Mouse (Mus musculus) hindbrain, embryonic 14.5 days (tissue): ENCODE data around the gene Plin2. TPM values are rescaled to one million over a fixed set of nuclear protein-coding genes. Genes with fewer than 3 reads are reported as not detected.

Experiments
- ATAC-seq: fragments of 200-750 bp; cut with Nextera tagmentation; 2 replicates; pipeline ENCODE4 v1.8.0; 2017; ENCODE audit warnings: moderate number of reproducible peaks, mild to moderate bottlenecking, moderate TSS enrichment, moderate library complexity; ENCODE audit not compliant: low FRiP score
- DNase-seq: peaks from one replicate; pipeline ENCODE4 v3.0.0-alpha.2; 2015; ENCODE audit warnings: low spot score
- H3K27ac ChIP-seq: fragments of 300-500 bp; sonication (generic); 2 replicates; pipeline ENCODE4 v1.5.1; 2014; ENCODE audit warnings: mild to moderate bottlenecking, moderate library complexity
- H3K27me3 ChIP-seq: fragments of 300-500 bp; sonication (generic); 2 replicates; pipeline ENCODE4 v1.6.1; 2014; ENCODE audit warnings: mild to moderate bottlenecking, low read length, mixed read lengths; ENCODE audit not compliant: control insufficient read depth, insufficient read depth
- H3K36me3 ChIP-seq: fragments of 300-500 bp; sonication (generic); replicated peaks from 2 replicates; pipeline ENCODE4 v1.6.1; 2014; ENCODE audit not compliant: control insufficient read depth, insufficient read depth
- H3K4me1 ChIP-seq: fragments of 300-500 bp; sonication (generic); replicated peaks from 2 replicates; pipeline ENCODE4 v1.6.1; 2014; ENCODE audit warnings: antibody characterized with exemption, low read length, mixed read lengths; ENCODE audit not compliant: control insufficient read depth, insufficient read depth
- H3K4me2 ChIP-seq: fragments of 300-500 bp; sonication (generic); replicated peaks from 2 replicates; pipeline ENCODE4 v1.6.1; 2014; ENCODE audit warnings: mild to moderate bottlenecking, moderate library complexity
- H3K4me3 ChIP-seq: fragments of 300-500 bp; sonication (generic); replicated peaks from 2 replicates; pipeline ENCODE4 v1.5.1; 2014; ENCODE audit warnings: mild to moderate bottlenecking, low read length
- H3K9ac ChIP-seq: fragments of 300-500 bp; sonication (generic); 2 replicates; pipeline ENCODE4 v1.6.1; 2014
- H3K9me3 ChIP-seq: fragments of 300-500 bp; sonication (generic); 2 replicates; pipeline ENCODE4 v1.6.1; 2016; ENCODE audit warnings: low read length; ENCODE audit not compliant: control insufficient read depth
- WGBS: fragments of 180-500 bp; shearing (Covaris S2); extraction: QIAGEN DNeasy Blood & Tissue Kit; methylation state at CpG from one replicate; pipeline ENCODE4 v1.1.7; 2014; 5-methylcytosine and 5-hydroxymethylcytosine counted together
- polyA plus RNA-seq: library from polyadenylated mRNA; unstranded; fragments of >200 nt; fragmentation: Nextera tagmentation; extraction: Ambion mirVana; gene quantifications from 2 replicates; pipeline ENCODE4 v1.2.1, GENCODE M21; 2014

Plin2 gene
- polyA plus RNA-seq = 49.1 and 50.9 TPM in 2 replicates

DNA sequence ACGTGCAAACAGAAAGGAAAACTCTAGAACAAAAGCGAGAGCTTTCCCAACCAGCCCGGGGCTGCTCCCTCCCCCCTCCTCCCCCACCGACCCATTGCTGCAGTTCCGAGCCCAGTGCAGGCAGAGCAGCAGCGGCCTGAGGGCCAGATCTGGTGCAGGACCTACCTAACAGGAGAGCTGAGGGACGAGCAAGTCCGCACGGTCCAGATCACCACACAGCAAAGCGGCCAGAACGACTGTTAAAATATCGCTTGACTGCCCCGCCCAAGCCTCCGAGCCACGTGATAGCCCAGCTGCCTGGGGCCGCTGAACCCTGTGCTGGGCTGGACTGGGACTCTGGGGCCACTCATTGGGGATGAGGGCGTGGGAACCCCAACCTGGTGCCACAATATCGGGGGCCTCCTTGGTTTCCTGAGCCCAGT lies at the start of gene Plin2:
TSS of gene Plin2 (minus strand) at position 281 of the 422 bp plus-strand sequence.
- H3K4me1 ChIP-seq = peaks cover 7% of the 10 kb centered on the region; the same call in 1 of the 2 replicates
- peak within 1 kb of the TSS; percentile 55 for H3K4me3 ChIP-seq
- ATAC-seq = peak; percentile 87
- DNase-seq = peak; percentile 58
- peak within 1 kb of the TSS; percentile 77 for H3K4me2 ChIP-seq
- no peaks in the 10 kb centered on the region for H3K27me3 ChIP-seq
- under 1% methylated on average over 18 of the region's 18 CpGs for WGBS
- H3K27ac ChIP-seq = peak within 1 kb of the TSS; percentile 10; the same call in 1 of the 2 replicates
- no peaks in the 10 kb centered on the region for H3K9me3 ChIP-seq
- H3K9ac ChIP-seq = peak within 1 kb of the TSS; percentile 79
- no peaks in the 10 kb centered on the region; the same call in 1 of the 2 replicates for H3K36me3 ChIP-seq

DNA sequence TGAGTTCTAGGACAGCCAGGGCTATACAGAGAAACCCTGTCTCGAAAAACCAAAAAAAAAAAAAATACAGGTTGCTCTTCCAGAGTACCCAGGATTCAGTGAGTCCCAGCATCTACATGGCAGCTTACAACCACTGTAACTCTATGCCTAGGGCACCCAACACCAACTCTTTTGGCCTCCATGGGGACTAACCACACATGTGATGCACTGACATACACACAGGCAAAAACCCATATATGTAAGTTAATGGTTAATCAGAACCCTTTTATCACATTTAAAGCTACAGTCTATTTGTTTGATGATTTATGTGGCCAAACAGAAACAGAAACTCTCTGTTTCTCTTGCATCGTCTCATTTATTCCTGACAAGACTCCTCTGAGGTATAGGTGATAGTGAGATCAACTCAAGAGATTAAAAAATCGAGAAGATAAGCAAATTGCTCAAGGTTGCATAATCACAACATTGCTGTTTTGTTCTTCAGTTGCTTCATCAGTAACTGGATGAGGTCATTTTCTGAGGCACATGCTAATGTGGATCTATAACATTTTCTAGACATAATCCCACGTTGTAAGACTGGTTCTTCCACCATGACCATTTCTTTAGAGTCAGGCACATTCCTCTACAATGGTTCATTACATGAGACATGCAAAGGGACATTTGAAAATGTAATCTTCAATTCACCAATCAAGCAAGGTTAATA lies 49.2 kb upstream of the Plin2 start:
- H3K4me3 ChIP-seq = no peak overlapping the region
- no peak overlapping the region for H3K27ac ChIP-seq
- H3K9me3 ChIP-seq = no peaks in the 10 kb centered on the region
- no peaks in the 10 kb centered on the region for H3K4me1 ChIP-seq
- H3K4me2 ChIP-seq = no peak overlapping the region
- no peak overlapping the region for H3K9ac ChIP-seq
- DNase-seq (no peak), ATAC-seq (no peak)
- 82% methylated on average over 4 of the region's 4 CpGs for WGBS
- no peaks in the 10 kb centered on the region for H3K36me3 ChIP-seq
- H3K27me3 ChIP-seq = no peaks in the 10 kb centered on the region

- H3K4me1 ChIP-seq = no peaks in the 10 kb centered on the region
- no peak overlapping the region for H3K9ac ChIP-seq
- no peak overlapping the region for H3K4me2 ChIP-seq
- DNase-seq (no peak), ATAC-seq (no peak)
- H3K27ac ChIP-seq = no peak overlapping the region
- H3K36me3 ChIP-seq = no peaks in the 10 kb centered on the region
- no peak overlapping the region for H3K4me3 ChIP-seq
- H3K9me3 ChIP-seq = no peaks in the 10 kb centered on the region
- WGBS = 84% methylated on average over 1 of the region's 1 CpGs
- no peaks in the 10 kb centered on the region for H3K27me3 ChIP-seq
Observed at GRCm38 (mm10) chr4:86717176-86717575, 47.3 kb upstream of the Plin2 start.

DNA sequence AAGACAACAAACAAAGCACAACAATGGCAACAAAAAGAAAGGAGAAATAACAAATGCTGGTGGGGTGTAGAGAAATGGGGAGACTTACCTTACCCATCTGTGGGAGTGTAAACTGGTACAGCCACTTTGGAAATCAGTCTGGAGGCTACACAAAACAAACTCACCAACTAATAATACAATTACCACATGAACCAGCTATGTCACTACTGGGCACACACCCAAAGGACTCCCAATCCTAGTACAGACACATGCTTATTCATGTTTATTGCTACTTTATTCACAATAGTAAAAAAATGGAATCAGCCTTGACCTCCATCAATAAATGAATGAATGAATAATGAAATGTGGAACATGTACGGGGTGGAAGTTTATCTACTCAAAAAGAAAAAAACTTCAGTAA lies 45.5 kb upstream of the Plin2 start:
- H3K9ac ChIP-seq = no peak overlapping the region
- H3K9me3 ChIP-seq = no peaks in the 10 kb centered on the region
- no peak overlapping the region for H3K4me2 ChIP-seq
- H3K4me1 ChIP-seq = no peaks in the 10 kb centered on the region
- no peak for ATAC-seq
- H3K27me3 ChIP-seq = no peaks in the 10 kb centered on the region
- 95% methylated on average over 1 of the region's 1 CpGs for WGBS
- H3K36me3 ChIP-seq = no peaks in the 10 kb centered on the region
- no peak overlapping the region for H3K4me3 ChIP-seq
- no peak for DNase-seq
- H3K27ac ChIP-seq = no peak overlapping the region

DNA sequence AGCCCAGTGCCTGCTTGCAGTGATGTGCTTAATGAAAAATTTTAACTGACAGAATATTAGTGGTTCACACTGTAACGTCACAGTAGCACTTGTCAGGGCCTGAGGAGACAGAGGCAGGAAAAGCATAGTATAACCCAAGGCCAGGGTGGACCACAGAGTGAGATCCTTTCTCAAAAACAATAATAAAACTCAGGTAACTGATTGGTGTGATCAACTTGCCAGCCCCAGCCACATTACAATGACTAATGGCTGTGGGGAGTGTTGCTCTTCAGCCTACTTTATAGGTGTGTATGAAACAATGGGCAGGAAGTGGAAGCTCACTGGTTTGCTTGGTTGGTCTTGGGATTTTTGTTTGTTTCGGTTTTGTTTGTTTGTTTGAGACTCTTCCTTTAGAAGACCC lies 43.7 kb upstream of the Plin2 start:
- WGBS = 74% methylated on average over 2 of the region's 2 CpGs

DNA sequence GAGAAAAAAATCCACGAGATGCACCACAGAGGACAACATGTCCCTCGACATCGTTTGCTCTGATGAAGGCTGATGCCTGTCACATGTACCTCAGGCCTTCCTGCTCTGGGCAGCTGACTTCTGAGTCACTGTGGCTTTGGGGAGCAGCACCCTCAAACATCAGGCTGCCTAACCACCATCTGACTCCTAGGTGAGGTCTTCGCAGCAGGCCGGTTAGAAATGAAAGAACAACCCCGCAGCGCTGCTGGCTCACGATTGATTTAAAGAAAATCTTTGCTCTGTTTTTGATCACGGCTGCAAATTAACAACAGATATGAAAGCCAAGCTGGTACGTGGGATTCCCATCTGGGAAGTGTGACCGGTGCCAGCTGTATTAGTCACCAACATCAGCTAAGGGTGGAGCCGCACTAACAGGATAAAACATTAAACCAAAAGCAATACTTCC lies 42.9 kb upstream of the Plin2 start:
- no peaks in the 10 kb centered on the region for H3K36me3 ChIP-seq
- H3K9me3 ChIP-seq = no peaks in the 10 kb centered on the region
- no peak for DNase-seq
- no peak overlapping the region for H3K4me2 ChIP-seq
- no peak for ATAC-seq
- H3K27ac ChIP-seq = no peak overlapping the region
- no peaks in the 10 kb centered on the region for H3K27me3 ChIP-seq
- H3K4me3 ChIP-seq = no peak overlapping the region
- WGBS = 90% methylated on average over 12 of the region's 12 CpGs
- no peaks in the 10 kb centered on the region for H3K4me1 ChIP-seq
- no peak overlapping the region for H3K9ac ChIP-seq

More for the DNA sequence above, 43.7 kb upstream of the Plin2 start:
- no peak for DNase-seq
- H3K36me3 ChIP-seq = no peaks in the 10 kb centered on the region
- no peak for ATAC-seq
- H3K4me1 ChIP-seq = no peaks in the 10 kb centered on the region
- H3K9ac ChIP-seq = no peak overlapping the region
- no peak overlapping the region for H3K4me2 ChIP-seq
- no peaks in the 10 kb centered on the region for H3K27me3 ChIP-seq
- H3K4me3 ChIP-seq = no peak overlapping the region
- H3K27ac ChIP-seq = no peak overlapping the region
- no peaks in the 10 kb centered on the region for H3K9me3 ChIP-seq

DNA sequence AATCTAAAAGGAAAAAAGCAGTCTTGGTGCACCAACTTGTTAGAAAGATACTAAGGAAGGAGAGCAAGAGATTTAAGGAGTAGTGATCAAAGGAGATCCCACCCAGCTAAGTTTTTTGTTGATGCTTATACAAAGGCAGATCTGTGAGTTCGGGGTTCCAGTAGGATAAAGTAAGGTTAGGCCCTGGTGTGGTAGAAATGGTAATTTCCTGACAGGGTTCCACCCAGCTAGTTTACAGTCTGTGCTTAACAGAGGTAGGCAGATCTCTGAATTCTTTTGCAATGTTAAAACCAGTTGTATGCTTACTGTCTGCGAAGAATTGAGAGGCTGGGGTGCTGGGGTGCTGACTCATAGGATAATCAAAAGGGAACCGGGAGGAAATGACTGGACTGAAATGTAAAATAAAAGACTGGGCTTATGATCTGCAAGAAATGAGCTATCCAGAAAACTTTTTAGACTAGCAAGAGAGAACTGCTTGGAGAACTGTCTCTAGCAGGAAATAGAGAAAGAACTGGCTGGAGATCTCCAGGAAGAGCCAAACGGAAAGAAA lies 40.9 kb upstream of the Plin2 start:
- ATAC-seq = no peak
- Histone ChIP-seq H3K4me2 (no peak overlapping the region), H3K27me3 (no peaks in the 10 kb centered on the region), H3K36me3 (no peaks in the 10 kb centered on the region), H3K4me3 (no peak overlapping the region), H3K27ac (no peak overlapping the region), H3K9ac (no peak overlapping the region), H3K9me3 (no peaks in the 10 kb centered on the region), H3K4me1 (no peaks in the 10 kb centered on the region)
- 67% methylated on average over 4 of the region's 4 CpGs for WGBS
- DNase-seq = no peak

- no peaks in the 10 kb centered on the region for H3K4me1 ChIP-seq
- no peak overlapping the region for H3K4me3 ChIP-seq
- ATAC-seq (no peak), DNase-seq (no peak)
- H3K4me2 ChIP-seq = no peak overlapping the region
- H3K27ac ChIP-seq = no peak overlapping the region
- H3K36me3 ChIP-seq = no peaks in the 10 kb centered on the region
- WGBS = 55% methylated on average over 6 of the region's 6 CpGs
- H3K27me3 ChIP-seq = no peaks in the 10 kb centered on the region
- no peak overlapping the region for H3K9ac ChIP-seq
- no peaks in the 10 kb centered on the region for H3K9me3 ChIP-seq
Observed at GRCm38 (mm10) chr4:86710034-86710650, 40.3 kb upstream of the Plin2 start.

DNA sequence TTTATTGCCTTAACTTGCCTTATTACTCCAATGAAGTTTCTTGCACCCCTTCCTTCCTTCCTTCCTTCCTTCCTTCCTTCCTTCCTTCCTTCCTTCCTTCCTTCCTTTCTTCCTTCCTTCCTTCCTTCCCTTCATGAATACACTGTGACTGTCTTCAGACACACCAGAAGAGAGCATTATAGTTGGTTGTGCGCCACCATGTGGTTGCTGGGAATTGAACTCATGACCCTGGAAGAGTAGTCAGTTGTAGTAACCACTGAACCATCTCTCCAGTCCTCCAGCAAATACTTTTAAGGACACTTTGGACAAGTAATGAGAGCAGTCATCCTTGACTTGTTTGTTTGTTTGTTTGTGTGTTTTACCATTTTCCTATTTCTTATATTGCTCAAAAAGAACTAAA lies 38.9 kb upstream of the Plin2 start:
- 36% methylated on average over 1 of the region's 1 CpGs for WGBS
- Histone ChIP-seq H3K4me1 (no peaks in the 10 kb centered on the region), H3K4me3 (no peak overlapping the region), H3K9ac (no peak overlapping the region), H3K9me3 (no peaks in the 10 kb centered on the region), H3K36me3 (no peaks in the 10 kb centered on the region), H3K4me2 (no peak overlapping the region), H3K27me3 (no peaks in the 10 kb centered on the region), H3K27ac (no peak overlapping the region)
- DNase-seq (no peak), ATAC-seq (no peak)
